Mouse (Mus musculus): Measurements from ENCODE around the gene Oaz2.

Gene Oaz2

GRCm38 (mm10) chr9:65692466-65692865 is 24.7 kb downstream of the Oaz2 start:
- in situ Hi-C loops (cut with MboI, MseI): no loop called here

GRCm38 (mm10) chr9:65692959-65693603 is 25.3 kb downstream of the Oaz2 start:
- in situ Hi-C loops (cut with MboI, MseI): no loop called here

GRCm38 (mm10) chr9:65695646-65696045 is 27.8 kb downstream of the Oaz2 start:
- in situ Hi-C loops (cut with MboI, MseI): no loop called here

- in situ Hi-C loops (cut with MboI, MseI): no loop called here
These were observed 28.5 kb downstream of the Oaz2 start for GRCm38 (mm10) chr9:65696337-65696736.

GRCm38 (mm10) chr9:65697356-65697755 is 29.6 kb downstream of the Oaz2 start:
- in situ Hi-C loops (cut with MboI, MseI): no loop called here

GRCm38 (mm10) chr9:65697992-65698391 is 30.2 kb downstream of the Oaz2 start:
- in situ Hi-C loops (cut with MboI, MseI): no loop called here

- in situ Hi-C loops (cut with MboI, MseI): loop anchor here in 1 of 2 experiments (10.0 kb wide), 1 partner anchor 1344 kb away; the partner anchor contains the start of gene Tpm1
These were observed 32.7 kb downstream of the Oaz2 start for GRCm38 (mm10) chr9:65700504-65700903.

GRCm38 (mm10) chr9:65702286-65702685 is 34.5 kb downstream of the Oaz2 start:
- in situ Hi-C loops (cut with MboI, MseI): loop anchor here in 1 of 2 experiments (10.0 kb wide), 1 partner anchor 1343 kb away; the partner anchor contains the start of gene Tpm1

- in situ Hi-C loops (cut with MboI, MseI): loop anchor here in 1 of 2 experiments (10.0 kb wide), 1 partner anchor 1342 kb away; the partner anchor contains the start of gene Tpm1
These were observed 35.4 kb downstream of the Oaz2 start for GRCm38 (mm10) chr9:65703241-65703640.

GRCm38 (mm10) chr9:65703926-65704595 is 36.3 kb downstream of the Oaz2 start:
- in situ Hi-C loops (cut with MboI, MseI): loop anchor here in 1 of 2 experiments (10.0 kb wide), 1 partner anchor 1341 kb away; the partner anchor contains the start of gene Tpm1

GRCm38 (mm10) chr9:65718195-65718594 is 50.4 kb downstream of the Oaz2 start:
- in situ Hi-C loops (cut with MboI, MseI): no loop called here

- in situ Hi-C loops (cut with MboI, MseI): no loop called here
These were observed 53.4 kb downstream of the Oaz2 start for GRCm38 (mm10) chr9:65721161-65721566.

- in situ Hi-C loops (cut with MboI, MseI): no loop called here
These were observed 56.9 kb downstream of the Oaz2 start for GRCm38 (mm10) chr9:65724471-65725290.

GRCm38 (mm10) chr9:65725291-65725622 is 57.5 kb downstream of the Oaz2 start:
- in situ Hi-C loops (cut with MboI, MseI): no loop called here

- in situ Hi-C loops (cut with MboI, MseI): no loop called here
These were observed 58.6 kb downstream of the Oaz2 start for GRCm38 (mm10) chr9:65726431-65726830.

- in situ Hi-C loops (cut with MboI, MseI): no loop called here
These were observed 59.7 kb downstream of the Oaz2 start for GRCm38 (mm10) chr9:65727491-65727890.

GRCm38 (mm10) chr9:65728588-65728987 is 60.8 kb downstream of the Oaz2 start:
- in situ Hi-C loops (cut with MboI, MseI): no loop called here

GRCm38 (mm10) chr9:65734931-65735330 is 67.1 kb downstream of the Oaz2 start:
- in situ Hi-C loops (cut with MboI, MseI): loop anchor here in 1 of 2 experiments (5.0 kb wide), 1 partner anchor 477 kb away; no protein-coding TSS in a partner anchor
